Mouse (Mus musculus) adrenal gland, postnatal 25 days (tissue): ENCODE results near the gene Ptpra. TPM values are rescaled to one million over a fixed set of nuclear protein-coding genes. Genes with fewer than 3 reads are reported as not detected.

Experiments used
- DNase-seq: peaks from one replicate; pipeline ENCODE4 v3.0.0; 2021; ENCODE audit warnings: mixed read lengths
- microRNA-seq, 2 experiments: library from miRNA; unstranded; fragments of <30 nt; microRNA quantifications; one replicate each; pipeline ENCODE4 v1.2.0; 2021
- total RNA-seq: library from RNA; stranded (reverse); gene quantifications from 2 replicates; pipeline ENCODE4 v1.2.3, GENCODE M21; 2021

The Ptpra gene
- total RNA-seq, 1 experiment from 2014 or later: 144 TPM

GRCm38 (mm10) chr2:130598399-130598798 lies 148.3 kb downstream of the Ptpra start:
- no peak for DNase-seq

GRCm38 (mm10) chr2:130602195-130602594 lies 152.1 kb downstream of the Ptpra start:
- DNase-seq: no peak

Small RNA genes lying within 50 kb of the gene (microRNA-seq; reads per million reads assigned to microRNA genes)
- 0 reads per million in 2 experiments for gene Gm23876

Other genes starting within 250 kb of the Ptpra start
- gene Nop56, start 175.8 kb upstream of the Ptpra start, total RNA-seq: 104 and 124 TPM in 2 replicates
- 319 and 388 TPM in 2 replicates for gene Idh3b, start 165.7 kb upstream of the Ptpra start, total RNA-seq
- gene Ebf4, start 155.1 kb upstream of the Ptpra start, total RNA-seq: 5.0 and 5.3 TPM in 2 replicates
- gene Cpxm1, start 52.7 kb upstream of the Ptpra start, total RNA-seq: 3.5 and 4.2 TPM in 2 replicates
- gene Gm28372, start 45.0 kb upstream of the Ptpra start, total RNA-seq: not detected in 2 replicates
- not detected in 2 replicates for gene 1700020A23Rik, start 45.0 kb upstream of the Ptpra start, total RNA-seq
- not detected in 2 replicates for gene Tmem239, start 43.8 kb upstream of the Ptpra start, total RNA-seq
- 80.9 and 81.9 TPM in 2 replicates for gene Vps16, start 25.9 kb upstream of the Ptpra start, total RNA-seq
- 18.9 and 19.9 TPM in 2 replicates for gene Pced1a, start 25.6 kb upstream of the Ptpra start, total RNA-seq
- 61.9 and 64.5 TPM in 2 replicates for gene Mrps26, start 113.5 kb downstream of the Ptpra start, total RNA-seq
- not detected in 2 replicates for gene Oxt, start 125.9 kb downstream of the Ptpra start, total RNA-seq
- gene Avp, start 132.3 kb downstream of the Ptpra start, total RNA-seq: not detected in 2 replicates
- gene Fastkd5, start 179.7 kb downstream of the Ptpra start, total RNA-seq: 8.9 and 14.0 TPM in 2 replicates
- 7.5 and 7.9 TPM in 2 replicates for gene Ubox5, start 179.8 kb downstream of the Ptpra start, total RNA-seq
- gene Lzts3, start 192.5 kb downstream of the Ptpra start, total RNA-seq: 16.8 and 19.5 TPM in 2 replicates
- gene Ddrgk1, start 214.4 kb downstream of the Ptpra start, total RNA-seq: 226 and 231 TPM in 2 replicates
- gene Itpa, start 217.3 kb downstream of the Ptpra start, total RNA-seq: 23.8 and 28.0 TPM in 2 replicates
- 2.0 and 2.1 TPM in 2 replicates for gene Slc4a11, start 247.2 kb downstream of the Ptpra start, total RNA-seq